Mouse (Mus musculus) midbrain, embryonic 11.5 days (tissue): ENCODE data around the gene Stx12. TPM values are rescaled to one million over a fixed set of nuclear protein-coding genes. Genes with fewer than 3 reads are reported as not detected.

Source experiments
- ATAC-seq: fragments of 200-750 bp; cut with Nextera tagmentation; 2 replicates; pipeline ENCODE4 v1.8.0; 2017; ENCODE audit warnings: moderate TSS enrichment, moderate library complexity; ENCODE audit not compliant: low FRiP score
- DNase-seq: peaks from one replicate; pipeline ENCODE4 v3.0.0; 2015; ENCODE audit warnings: low spot score; ENCODE audit errors: missing footprints
- H3K27ac ChIP-seq: fragments of 300-500 bp; sonication (generic); 2 replicates; pipeline ENCODE4 v1.5.1; 2014; ENCODE audit warnings: low read depth, low read length
- H3K27me3 ChIP-seq: fragments of 300-500 bp; sonication (generic); 2 replicates; pipeline ENCODE4 v1.6.1; 2014; ENCODE audit warnings: mild to moderate bottlenecking, low read length, moderate library complexity, mixed read lengths; ENCODE audit not compliant: control insufficient read depth, insufficient read depth
- H3K36me3 ChIP-seq: fragments of 300-500 bp; sonication (generic); 2 replicates; pipeline ENCODE4 v1.6.1; 2014; ENCODE audit warnings: mild to moderate bottlenecking, low read length, moderate library complexity, mixed read lengths; ENCODE audit not compliant: control insufficient read depth, insufficient read depth
- H3K4me1 ChIP-seq: fragments of 300-500 bp; sonication (generic); 2 replicates; pipeline ENCODE4 v1.6.1; 2014; ENCODE audit warnings: low read length; ENCODE audit not compliant: control insufficient read depth, insufficient read depth
- H3K4me2 ChIP-seq: fragments of 300-500 bp; sonication (generic); 2 replicates; pipeline ENCODE4 v1.6.1; 2014; ENCODE audit warnings: mild to moderate bottlenecking, moderate library complexity
- H3K4me3 ChIP-seq: fragments of 300-500 bp; sonication (generic); 2 replicates; pipeline ENCODE4 v1.5.1; 2014; ENCODE audit warnings: low read depth, low read length
- H3K9ac ChIP-seq: fragments of 300-500 bp; sonication (generic); 2 replicates; pipeline ENCODE4 v1.6.1; 2014; ENCODE audit warnings: low read length
- H3K9me3 ChIP-seq: fragments of 300-500 bp; sonication (generic); 2 replicates; pipeline ENCODE4 v1.6.1; 2016; ENCODE audit warnings: low read length; ENCODE audit not compliant: control insufficient read depth
- WGBS: fragments of 180-500 bp; shearing (Covaris S2); extraction: QIAGEN DNeasy Blood & Tissue Kit; methylation state at CpG from one replicate; pipeline ENCODE4 v1.1.7; 2014; 5-methylcytosine and 5-hydroxymethylcytosine counted together
- polyA plus RNA-seq: library from polyadenylated mRNA; unstranded; fragments of >200 nt; fragmentation: Nextera tagmentation; extraction: Ambion mirVana; gene quantifications from 2 replicates; pipeline ENCODE4 v1.2.1, GENCODE M21; 2014

Stx12 gene
- polyA plus RNA-seq, 1 experiment from 2014 or later: 96.4 TPM

DNA sequence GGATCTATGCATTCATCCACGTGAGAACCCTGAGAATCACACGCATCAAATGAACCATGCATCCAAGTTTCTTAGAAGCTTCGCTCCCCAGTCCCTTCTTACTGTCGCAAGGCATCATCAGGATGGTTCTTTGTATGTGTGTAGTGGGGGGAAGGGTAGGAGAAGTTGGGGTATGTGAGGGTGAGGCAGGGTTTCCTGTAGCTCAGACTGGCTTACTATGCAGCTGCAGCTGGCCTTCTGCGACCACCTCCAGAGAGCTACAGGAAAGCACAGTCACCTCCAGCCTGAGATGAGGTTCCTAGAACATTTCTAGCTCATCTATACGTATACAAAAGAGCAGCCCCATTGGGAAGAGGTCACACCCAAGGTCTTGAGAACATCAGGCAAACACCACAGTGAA is 27.8 kb upstream of the Stx12 start:
- ATAC-seq: no peak
- 88% methylated on average over 6 of the region's 6 CpGs for WGBS
- Histone ChIP-seq H3K36me3 (peaks cover 15% of the 10 kb centered on the region), H3K4me1 (no peaks in the 10 kb centered on the region), H3K27ac (no peak overlapping the region), H3K9me3 (no peaks in the 10 kb centered on the region), H3K9ac (no peak overlapping the region), H3K4me2 (no peak overlapping the region), H3K4me3 (no peak overlapping the region), H3K27me3 (no peaks in the 10 kb centered on the region)
- no peak for DNase-seq

DNA sequence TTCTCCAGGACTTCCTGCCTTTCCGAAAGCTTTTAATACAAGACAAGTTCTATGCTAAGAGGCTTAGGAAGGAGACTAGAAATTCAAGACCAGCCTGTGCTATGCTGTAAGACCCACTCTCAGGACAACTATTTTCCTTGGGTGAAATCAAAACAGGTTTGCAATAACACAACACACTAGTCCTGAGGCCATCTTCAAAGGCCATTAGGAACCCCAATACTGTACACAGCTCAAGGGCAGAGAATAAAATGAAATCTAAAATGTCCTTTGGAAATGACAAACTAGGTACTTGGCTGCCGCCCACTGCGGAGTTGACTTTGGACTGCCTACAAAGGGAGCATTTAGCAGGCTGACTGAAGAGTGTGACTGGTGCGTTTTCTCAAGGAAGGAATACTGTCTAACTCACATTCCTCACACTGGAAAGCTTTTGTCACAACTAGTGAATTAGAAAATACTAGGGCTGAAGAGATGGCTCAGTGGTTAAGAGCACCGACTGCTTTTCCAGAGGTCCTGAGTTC is 21.6 kb upstream of the Stx12 start:
- peaks cover 12% of the 10 kb centered on the region for H3K36me3 ChIP-seq
- H3K9ac ChIP-seq: no peak overlapping the region
- H3K4me3 ChIP-seq: no peak overlapping the region
- no peak overlapping the region for H3K27ac ChIP-seq
- DNase-seq (no peak), ATAC-seq (no peak)
- no peaks in the 10 kb centered on the region for H3K9me3 ChIP-seq
- WGBS: 91% methylated on average over 5 of the region's 5 CpGs
- no peak overlapping the region for H3K4me2 ChIP-seq
- H3K4me1 ChIP-seq: no peaks in the 10 kb centered on the region
- no peaks in the 10 kb centered on the region for H3K27me3 ChIP-seq

DNA sequence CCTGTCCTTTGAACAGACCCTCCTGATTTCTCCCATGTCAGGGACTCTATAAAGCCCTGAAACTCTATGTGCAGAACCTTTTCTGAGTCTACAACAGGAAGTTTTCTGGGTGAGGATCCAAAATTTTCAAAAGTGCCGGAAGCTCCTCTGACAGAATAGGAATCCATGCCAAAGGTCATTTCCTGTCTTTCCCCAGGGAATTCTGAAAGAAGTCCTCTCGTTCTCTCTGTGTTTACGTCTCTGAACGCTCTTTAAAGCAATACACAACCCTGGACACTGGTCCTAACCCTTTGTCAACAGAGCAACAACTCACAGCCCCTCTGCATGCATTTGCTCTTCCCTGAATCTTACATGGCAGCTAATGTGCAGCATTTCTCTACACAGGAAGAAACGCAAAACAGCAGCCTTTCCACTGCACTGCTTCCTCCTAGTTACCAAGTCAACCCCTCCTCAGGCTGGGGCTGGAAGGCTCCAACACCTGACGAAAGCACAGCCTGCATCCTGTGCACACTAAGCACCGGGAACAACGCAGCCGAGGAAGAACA is 20.5 kb upstream of the Stx12 start:
- Histone ChIP-seq H3K27me3 (no peaks in the 10 kb centered on the region), H3K4me2 (no peak overlapping the region), H3K4me3 (no peak overlapping the region), H3K27ac (no peak overlapping the region), H3K9ac (no peak overlapping the region), H3K36me3 (peaks cover 9% of the 10 kb centered on the region), H3K4me1 (no peaks in the 10 kb centered on the region), H3K9me3 (no peaks in the 10 kb centered on the region)
- 87% methylated on average over 9 of the region's 9 CpGs for WGBS
- DNase-seq (no peak), ATAC-seq (no peak)

DNA sequence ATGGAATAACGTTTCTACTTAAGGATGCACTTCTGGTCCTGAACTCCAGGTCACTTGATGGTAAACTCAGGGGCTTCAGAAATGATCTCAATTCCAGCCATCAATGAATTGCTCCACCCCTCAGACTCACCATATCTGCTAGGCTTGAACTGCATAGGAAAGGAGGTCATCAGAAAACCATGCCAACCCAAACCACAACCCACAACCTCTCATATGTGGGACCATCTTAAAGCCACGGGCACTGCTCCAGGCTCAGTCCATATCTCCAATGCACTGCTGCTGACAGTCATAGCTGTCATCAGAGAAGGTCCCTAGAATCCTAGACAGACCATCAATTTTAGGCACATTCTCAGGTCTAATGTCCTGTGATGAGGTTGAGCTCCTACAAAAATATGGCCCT is 19.8 kb upstream of the Stx12 start:
- no peaks in the 10 kb centered on the region for H3K4me1 ChIP-seq
- H3K4me3 ChIP-seq: no peak overlapping the region
- no peak overlapping the region for H3K9ac ChIP-seq
- H3K9me3 ChIP-seq: no peaks in the 10 kb centered on the region
- ATAC-seq (no peak), DNase-seq (no peak)
- H3K27ac ChIP-seq: no peak overlapping the region
- no peaks in the 10 kb centered on the region for H3K27me3 ChIP-seq
- H3K4me2 ChIP-seq: no peak overlapping the region
- H3K36me3 ChIP-seq: peaks cover 7% of the 10 kb centered on the region; the same call in 1 of the 2 replicates
- WGBS: 88% methylated on average over 2 of the region's 2 CpGs

DNA sequence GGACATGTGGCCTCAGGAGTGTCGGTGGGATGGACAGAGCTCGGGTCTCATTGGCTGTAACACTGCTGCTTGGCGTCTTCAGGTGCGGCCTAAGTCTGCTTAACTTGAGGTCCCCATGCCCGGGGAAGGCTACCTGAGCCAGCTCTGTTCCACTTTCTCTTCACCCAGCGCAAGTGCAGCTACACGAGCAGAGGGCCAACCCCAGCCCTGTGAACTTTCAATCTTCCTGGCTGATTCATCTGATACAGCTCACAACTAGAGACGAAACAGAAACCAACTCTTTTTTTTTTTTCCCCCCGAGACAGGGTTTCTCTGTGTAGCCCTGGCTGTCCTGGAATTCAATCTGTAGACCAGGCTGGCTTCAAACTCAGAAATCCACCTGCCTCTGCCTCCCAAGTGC is 13.9 kb upstream of the Stx12 start:
- peaks cover 6% of the 10 kb centered on the region; the same call in 1 of the 2 replicates for H3K4me1 ChIP-seq
- no peaks in the 10 kb centered on the region for H3K36me3 ChIP-seq
- H3K4me3 ChIP-seq: no peak overlapping the region
- no peak for ATAC-seq
- no peak overlapping the region for H3K4me2 ChIP-seq
- H3K27ac ChIP-seq: no peak overlapping the region
- H3K9ac ChIP-seq: no peak overlapping the region
- no peaks in the 10 kb centered on the region for H3K27me3 ChIP-seq
- 93% methylated on average over 9 of the region's 9 CpGs for WGBS
- no peak for DNase-seq
- H3K9me3 ChIP-seq: no peaks in the 10 kb centered on the region

DNA sequence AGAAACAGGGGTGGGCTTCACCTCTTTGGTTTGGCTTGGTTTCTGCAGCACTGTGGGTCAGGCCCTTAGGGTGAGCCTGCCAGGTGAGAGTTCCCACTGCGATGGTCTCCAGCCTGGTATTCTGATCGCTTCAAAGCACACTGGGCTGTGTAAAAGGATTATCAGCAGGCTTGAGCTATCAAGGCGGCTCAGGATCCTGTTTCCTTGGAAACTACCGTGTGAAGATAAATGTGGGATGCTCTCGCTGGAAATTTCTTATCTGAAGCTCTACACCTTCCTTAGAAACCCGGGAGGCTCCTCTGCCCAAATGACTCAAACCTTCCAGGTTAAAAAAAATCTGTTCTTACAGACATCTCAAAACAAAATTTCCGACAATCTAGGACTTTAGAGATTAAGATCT is 10.1 kb upstream of the Stx12 start:
- Histone ChIP-seq H3K9ac (no peak overlapping the region), H3K27ac (no peak overlapping the region), H3K4me3 (no peak overlapping the region), H3K36me3 (no peaks in the 10 kb centered on the region), H3K4me2 (no peak overlapping the region), H3K27me3 (no peaks in the 10 kb centered on the region), H3K9me3 (no peaks in the 10 kb centered on the region), H3K4me1 (peaks cover 6% of the 10 kb centered on the region; the same call in 1 of the 2 replicates)
- 6% methylated on average over 7 of the region's 7 CpGs for WGBS
- DNase-seq: no peak
- no peak for ATAC-seq

DNA sequence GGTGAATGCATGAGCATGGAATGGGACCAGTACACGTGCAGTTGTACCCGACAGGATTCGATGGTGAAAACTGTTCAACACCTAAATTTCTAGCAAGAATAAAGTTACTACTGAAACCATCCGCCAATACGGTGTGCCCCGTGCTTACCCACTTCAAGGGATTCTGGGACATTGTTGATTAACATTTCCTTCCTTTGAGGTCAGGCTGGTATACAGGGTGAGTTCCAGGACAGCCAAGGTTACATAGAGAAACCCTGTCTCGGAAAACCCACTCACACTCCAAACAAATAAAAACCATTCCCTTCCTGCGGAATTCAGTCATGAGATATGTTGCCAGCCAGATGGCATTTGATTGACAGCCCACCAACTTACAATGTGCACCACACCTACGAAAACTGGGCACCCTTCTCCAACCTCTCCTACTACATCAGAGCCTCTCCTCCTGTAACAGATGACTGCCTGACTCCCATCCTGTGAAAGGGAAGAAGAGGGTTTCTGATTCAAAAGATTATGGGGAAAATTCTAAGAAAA is 600 bp upstream of the Stx12 start:
- H3K27me3 ChIP-seq: no peaks in the 10 kb centered on the region
- H3K9ac ChIP-seq: peak overlapping the region; percentile 91
- H3K36me3 ChIP-seq: no peaks in the 10 kb centered on the region
- H3K27ac ChIP-seq: peak overlapping the region; percentile 20; the same call in 1 of the 2 replicates
- H3K4me2 ChIP-seq: peak overlapping the region; percentile 75
- peak; percentile 10; the same call in 1 of the 2 replicates for ATAC-seq
- DNase-seq: no peak
- 16% methylated on average over 9 of the region's 9 CpGs for WGBS
- H3K4me1 ChIP-seq: peaks cover 15% of the 10 kb centered on the region
- H3K9me3 ChIP-seq: no peaks in the 10 kb centered on the region
- peak overlapping the region; percentile 94 for H3K4me3 ChIP-seq

DNA sequence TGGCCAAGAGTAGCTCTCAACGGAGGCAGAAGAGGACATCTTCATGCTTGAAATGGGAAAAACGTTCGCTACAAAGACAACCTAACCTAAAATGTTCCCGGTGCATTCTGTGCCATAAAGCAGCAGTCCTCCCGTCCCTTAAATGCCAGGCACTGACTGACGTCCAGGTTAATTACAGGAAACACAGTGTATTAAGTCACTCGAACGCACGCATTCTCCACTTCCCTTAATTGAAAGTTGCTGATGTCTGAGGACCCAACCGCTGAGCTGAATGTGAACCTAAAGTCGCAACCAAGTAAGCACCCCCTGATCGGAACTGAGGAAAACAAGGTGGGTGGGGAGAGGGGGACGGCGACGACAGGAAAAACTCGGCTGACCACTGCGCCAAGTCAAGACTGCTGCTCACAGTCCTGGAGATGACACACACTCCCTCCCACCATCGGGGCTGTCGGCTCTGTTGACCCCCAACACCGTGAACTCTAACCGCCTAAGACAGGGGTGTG is 697 bp downstream of the Stx12 start:
- H3K9me3 ChIP-seq: no peaks in the 10 kb centered on the region
- no peaks in the 10 kb centered on the region for H3K27me3 ChIP-seq
- peaks cover 15% of the 10 kb centered on the region for H3K4me1 ChIP-seq
- H3K27ac ChIP-seq: peak overlapping the region; percentile 73; the same call in 1 of the 2 replicates
- H3K4me3 ChIP-seq: peak overlapping the region; percentile 94
- 5% methylated on average over 21 of the region's 21 CpGs for WGBS
- H3K9ac ChIP-seq: peak overlapping the region; percentile 91
- ATAC-seq (peak; percentile 5; the same call in 1 of the 2 replicates), DNase-seq (peak; percentile 84)
- H3K4me2 ChIP-seq: peak overlapping the region; percentile 75
- H3K36me3 ChIP-seq: no peaks in the 10 kb centered on the region

DNA sequence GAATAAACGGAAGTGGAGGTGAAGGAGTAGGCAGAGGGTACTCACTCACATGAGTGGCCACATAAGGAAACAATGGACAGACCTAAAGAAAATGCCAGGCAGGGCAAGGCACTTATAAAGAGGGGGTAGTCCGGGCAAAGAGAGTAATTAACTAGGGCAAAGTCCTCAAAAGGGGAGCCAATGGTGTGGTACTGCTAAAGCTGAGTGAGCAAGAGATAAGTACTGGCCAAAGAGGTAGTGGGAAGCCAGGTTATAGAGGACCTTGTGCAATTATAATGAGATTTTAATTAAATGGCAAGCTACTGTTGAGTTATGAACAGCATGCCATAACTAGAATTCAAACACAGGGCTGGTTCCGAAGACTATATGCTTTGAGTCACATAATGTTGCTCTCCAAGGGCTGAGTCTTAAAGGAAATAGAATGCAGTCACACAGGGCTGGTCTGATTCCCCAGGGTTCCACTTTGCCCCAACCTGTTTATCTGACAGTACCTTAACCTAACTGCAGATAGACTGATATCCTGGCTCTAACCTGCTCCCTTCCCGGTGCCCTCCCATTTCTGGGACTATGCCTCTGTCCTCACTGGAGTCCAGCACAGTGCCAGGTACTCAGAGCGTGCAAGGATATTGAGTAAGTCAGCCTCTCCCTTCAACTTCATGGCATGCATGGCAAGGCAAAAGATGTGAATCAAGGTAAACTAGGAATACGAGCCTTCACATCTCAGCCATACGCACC is 9.8 kb downstream of the Stx12 start:
- Histone ChIP-seq H3K27me3 (no peaks in the 10 kb centered on the region), H3K9me3 (no peaks in the 10 kb centered on the region), H3K27ac (no peak overlapping the region), H3K4me2 (no peak overlapping the region), H3K4me1 (no peaks in the 10 kb centered on the region), H3K36me3 (peaks cover 4% of the 10 kb centered on the region; the same call in 1 of the 2 replicates), H3K9ac (no peak overlapping the region), H3K4me3 (no peak overlapping the region)
- ATAC-seq: no peak
- WGBS: 96% methylated on average over 7 of the region's 7 CpGs
- DNase-seq: no peak
